Mouse (Mus musculus) retina, embryonic 14.5 days (tissue): ENCODE measurements at regions not wholly inside any gene's neighbourhood (a gene's known extent, or its start where the extent isn't known, plus 50 kb on each side); places are given as distances from the start of the nearest gene placed in this dataset.
"Not testable (repeated sequence)": the region's sequence is repeated elsewhere in the genome, so short reads cannot be mapped to it uniquely, and the experiment has no call there.

Experiments
- DNase-seq: peaks from one replicate; pipeline ENCODE4 v3.0.0-alpha.2; 2015; ENCODE audit warnings: low spot score

DNA sequence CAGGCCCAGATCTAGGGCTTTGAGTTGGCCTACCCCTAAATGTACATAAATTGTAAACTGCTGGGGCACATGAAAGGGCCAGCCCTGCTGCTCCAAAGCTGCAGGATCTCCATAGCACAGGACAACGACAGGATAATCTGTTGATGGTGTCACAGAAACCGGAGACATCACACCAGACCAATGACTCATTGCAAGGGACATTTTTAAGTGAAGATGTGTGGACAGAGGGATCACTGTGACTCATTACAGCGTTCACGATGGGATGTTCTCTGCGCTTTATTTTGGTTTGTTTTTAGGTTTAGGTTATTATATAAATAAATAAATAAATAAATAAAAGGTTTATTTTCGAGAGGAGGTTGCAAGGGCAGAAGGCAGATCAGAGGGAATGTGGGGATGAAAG lies 216.9 kb upstream of the Klf3 start:
- no peak for DNase-seq

DNA sequence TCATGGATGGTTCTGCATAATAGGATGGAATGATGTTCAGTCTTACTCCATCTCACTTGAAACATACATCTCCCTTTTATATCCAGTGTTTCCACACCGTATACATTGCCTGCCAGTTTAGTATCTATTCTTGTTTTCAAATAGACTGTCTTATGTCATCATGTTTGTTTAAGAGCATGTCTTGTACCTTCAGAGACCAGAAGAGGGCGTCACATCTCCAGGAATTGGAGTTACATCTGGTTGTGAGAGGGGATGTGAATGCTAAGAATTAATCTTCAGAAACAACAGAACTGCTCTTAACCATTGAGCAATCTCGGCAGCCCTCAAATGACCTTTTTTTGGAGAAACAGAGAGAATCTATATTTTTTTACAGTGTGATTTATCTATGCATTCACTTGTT lies 216.3 kb upstream of the Klf3 start:
- no peak for DNase-seq

DNA sequence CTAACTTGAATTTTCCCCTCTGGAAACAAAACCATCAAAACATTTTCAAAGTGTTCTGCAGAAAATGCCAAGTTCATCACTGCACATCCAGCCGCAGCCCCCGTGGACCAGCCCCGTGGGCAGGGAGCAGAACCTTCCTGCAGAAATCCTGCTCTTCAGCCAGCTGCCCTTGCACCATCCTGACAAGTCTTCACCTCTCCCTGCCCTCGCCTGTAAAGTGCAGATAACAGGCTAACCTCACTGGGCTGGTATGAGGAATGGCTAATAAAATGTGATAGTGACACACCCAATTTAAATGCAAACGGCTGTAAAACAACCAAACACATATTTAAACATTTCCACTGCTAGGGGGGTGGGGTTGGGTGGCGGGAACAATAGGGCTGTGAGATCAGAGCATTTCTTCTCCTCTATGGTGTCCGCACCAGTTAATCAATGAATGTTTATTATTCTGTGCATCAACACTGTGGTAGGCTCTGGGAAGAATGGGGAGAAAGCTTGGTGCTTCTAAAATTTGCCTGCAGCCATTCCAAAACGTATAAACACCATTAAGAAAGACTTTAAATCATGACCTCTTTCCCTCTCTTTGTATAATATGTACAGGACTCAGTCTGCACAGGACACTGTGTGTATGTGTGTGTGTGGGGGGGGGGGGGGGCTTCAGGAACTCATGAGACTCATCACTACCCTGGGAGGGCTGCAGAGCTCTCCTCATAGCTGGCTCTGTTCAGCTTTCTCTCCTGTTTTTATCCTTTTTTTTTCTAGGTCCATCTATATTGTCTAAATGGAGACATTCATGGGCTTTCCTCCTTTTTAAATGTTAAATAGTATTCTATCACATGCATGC lies 215.1 kb upstream of the Klf3 start:
- no peak for DNase-seq

DNA sequence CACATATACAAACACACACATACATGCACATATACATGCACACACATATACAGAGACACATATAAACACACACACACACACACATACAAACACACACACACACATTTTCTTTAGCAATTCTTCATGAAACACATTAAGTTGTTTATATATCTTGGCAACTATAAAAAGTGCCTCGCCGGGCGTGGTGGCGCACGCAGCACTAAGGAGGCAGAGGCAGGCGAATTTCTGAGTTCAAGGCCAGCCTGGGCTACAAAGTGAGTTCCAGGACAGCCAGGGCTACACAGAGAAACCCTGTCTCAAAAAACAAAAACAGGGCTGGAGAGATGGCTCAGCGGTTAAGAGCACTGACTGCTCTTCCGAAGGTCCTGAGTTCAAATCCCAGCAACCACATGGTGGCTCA lies 214.4 kb upstream of the Klf3 start:
- DNase-seq, result not testable (repeated sequence)

DNA sequence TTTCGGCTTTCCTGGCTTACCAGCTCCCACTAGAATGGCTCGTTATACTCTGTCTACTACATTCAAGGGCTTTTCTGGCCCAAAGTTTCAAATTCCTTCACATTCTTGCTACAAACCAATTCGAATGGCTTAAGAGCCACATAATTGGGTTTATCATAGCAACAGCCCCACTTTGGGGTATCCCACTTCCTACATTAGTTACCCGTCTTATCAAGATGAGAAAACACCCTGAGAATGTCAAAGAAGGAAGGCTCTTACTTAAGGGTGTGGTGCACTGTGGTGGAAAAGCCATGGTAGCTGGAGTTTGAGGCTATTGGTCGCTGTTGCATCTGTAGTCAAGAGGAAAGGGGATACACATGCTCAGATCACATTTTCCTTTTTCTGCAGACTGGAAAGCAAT lies 213.2 kb upstream of the Klf3 start:
- no peak for DNase-seq

DNA sequence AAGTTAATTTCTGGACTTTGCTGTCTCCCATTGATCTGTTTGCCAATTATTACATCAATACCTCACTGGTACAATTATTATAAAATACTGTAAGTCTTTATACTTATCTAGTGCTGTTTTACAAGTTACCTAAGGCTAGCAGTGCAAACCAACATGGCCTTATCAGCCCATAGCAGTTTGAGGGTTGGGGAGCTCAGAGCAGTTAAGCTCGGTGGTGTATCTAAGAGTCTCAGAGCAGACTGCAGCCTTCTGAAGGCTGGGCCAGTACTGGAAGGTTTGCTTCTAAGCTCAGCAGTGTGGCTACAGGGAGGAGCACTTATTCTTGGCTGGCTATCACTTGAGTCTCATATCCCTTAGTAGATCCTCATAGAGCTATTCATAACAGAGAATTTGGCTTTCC lies 212.4 kb upstream of the Klf3 start:
- no peak for DNase-seq

DNA sequence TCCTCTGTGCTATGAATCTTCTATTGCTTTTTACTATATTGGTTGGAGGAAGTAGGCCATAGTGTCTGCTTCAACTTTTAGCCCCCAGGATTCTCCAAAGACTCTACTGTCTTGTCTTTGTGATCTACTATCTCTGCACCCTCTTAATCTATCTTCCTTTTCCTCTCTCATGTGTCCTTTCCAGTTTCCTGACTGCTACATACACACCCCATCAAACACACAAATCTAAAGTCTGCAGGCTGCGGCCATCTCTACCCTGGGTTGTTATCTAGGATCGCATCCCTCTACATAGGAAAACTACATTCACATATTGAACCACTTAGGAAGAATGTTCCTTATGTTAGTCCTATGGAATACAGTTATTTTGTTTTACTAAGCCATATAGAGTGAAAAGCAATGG lies 211.4 kb upstream of the Klf3 start:
- DNase-seq, result no peak

DNA sequence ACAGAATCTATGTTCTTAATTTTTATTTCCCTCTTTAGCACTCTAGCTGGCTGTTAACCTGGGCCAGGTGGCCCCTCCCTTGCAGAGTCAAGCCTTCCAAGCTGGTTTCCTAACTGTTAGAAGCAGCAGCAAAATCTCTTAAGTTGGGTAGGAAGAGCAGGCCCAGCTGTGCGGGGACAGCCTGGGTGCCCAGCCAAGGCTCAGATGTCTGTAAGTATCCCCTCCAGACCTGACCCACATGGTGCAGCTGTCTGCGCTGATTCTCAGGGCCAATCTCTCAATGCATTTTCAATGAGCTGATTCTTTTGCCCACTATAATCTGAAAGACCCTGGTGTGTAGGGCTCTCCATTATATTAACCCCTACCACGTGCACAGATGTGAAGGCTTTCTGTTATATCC lies 208.0 kb upstream of the Klf3 start:
- DNase-seq, result no peak

DNA sequence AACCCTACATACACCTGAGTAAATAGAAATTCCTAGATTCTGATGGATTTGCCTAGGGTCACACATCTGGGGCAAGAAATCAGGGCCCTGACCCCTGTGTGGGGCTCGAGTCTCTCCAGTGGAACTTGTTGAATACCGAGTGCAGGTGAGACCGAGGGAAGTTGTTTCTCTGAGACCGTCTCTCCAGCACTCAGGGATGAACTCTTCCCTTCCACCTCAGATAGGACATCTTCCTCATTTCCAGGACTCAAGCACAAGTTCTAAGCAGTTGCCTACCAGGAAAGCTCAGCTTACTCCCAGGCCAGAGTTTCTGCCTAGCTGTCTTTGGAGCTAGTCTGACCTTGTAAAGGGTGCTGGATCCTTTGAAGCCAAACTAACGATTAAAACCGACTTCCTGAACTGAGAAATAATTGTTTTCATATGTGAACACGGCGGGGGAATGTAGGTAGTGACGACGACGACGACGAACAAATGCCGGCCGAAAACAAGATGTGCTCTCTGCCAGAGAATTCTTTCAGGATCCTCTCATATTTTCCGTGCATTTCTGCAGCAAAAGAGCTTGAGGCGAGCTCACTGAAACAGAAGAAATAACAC lies 207.3 kb upstream of the Klf3 start:
- no peak for DNase-seq

DNA sequence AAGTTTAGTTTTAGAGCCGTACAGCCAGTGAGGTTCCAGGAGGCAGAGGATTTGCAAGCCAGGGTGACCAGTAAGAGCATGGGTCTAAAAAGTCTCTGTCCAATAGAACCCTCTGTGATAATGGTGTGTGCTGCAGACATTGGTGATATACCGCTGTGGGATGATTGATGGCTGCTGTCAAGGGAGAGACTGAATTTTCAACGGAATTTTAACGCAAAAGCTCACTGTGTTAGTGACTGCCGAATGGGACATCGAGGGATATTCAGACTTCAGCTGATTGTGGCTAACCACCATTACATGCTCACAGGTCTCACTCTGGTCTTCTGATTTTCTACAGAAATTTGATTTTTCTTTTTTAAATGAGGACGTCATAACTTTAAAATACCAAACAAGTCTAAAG lies 206.2 kb upstream of the Klf3 start:
- DNase-seq, result no peak

DNA sequence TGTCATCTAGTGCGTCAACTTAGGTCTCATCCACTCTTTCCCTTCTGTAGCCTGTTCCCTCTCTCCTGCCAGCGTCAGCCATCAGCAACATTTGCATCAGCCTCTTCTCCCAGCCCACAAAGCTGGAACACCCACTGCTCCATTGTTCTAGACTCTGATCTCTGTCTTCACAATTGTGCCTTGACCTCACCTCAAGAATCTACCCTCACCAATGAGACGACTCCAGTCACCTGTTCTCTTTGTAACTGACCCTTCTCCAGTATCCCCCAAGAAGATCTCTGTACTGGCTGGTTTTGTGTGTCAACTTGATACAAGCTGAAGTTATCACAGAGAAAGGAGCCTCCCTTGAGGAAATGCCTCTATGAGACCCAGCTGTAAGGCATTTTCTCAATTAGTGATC lies 205.7 kb upstream of the Klf3 start:
- DNase-seq, result no peak

DNA sequence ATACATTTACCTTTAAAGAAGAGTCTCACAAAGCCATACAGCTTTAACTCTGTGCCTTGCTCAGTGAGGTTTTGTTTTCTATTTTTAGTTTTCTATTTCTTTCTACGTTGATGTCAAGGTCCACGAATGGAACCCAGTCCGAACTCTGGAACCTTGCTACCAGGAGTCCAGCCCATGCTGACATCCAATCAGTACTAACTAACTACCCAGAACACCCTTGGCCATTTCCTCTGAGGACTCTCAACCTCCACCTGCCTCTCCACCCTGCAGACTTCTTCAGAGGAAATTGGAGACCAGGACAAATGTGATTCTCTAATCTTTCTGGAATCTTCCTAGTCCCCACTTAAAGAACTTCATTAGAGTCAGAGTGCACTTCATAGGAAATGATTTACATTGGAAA lies 204.6 kb upstream of the Klf3 start:
- DNase-seq, result no peak

DNA sequence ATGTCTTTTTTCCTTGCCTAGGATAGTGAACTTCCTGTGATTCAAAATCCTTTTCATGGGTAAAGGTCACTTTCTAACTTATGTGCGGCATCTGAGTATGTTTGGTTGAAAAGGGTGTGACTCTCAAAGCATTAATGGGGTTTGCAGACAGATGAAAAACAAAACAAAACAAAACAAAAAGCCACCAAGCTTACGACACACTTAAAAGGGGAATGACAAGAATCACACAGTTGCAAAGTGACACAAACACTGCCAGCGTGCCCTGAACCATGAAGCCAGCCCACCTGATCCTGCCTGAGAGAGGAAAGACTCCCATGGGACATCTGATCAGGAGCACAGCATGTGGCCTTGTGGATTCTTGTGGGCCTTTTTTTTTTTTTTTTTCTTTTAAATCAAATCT lies 204.2 kb upstream of the Klf3 start:
- no peak for DNase-seq

DNA sequence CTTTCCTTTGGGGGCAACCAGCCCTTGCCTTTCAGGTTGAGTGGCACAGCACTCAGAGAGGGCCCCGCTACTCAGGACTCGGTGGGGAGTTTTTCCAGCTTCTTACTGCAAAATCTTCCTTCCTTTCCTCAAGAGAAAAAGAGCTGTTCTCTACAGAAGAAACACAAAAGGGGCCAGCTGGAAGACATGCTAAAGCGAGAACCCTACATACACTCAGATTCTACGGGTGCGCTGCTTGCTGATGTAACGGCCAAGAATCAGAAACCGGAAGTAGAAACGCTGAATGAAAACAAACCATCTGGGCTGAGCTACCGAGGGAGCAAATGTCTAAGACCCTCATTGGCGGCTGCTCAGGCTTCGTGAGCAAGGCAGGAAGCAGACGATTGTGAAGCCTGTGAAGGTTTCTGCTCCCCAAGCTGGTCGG lies 203.3 kb upstream of the Klf3 start:
- DNase-seq, result no peak

DNA sequence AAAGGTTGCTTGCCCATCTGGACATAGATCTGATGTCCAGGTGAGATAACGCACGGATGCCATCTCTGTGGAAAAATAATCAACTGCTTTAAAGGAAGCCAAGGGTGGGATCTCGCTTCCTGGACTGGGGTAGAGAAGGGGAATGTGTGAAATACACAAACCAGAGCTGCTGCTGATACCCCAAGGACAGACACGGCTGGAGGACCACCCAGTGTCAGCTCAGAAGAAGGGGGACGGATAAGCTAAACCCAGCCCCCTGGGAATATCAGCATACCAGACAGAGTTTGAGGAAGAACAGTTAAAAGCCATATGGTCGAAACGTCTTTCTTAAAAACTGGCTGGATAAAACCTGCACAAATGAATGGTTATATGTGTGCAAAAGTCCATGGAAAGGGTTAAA lies 202.8 kb upstream of the Klf3 start:
- no peak for DNase-seq

DNA sequence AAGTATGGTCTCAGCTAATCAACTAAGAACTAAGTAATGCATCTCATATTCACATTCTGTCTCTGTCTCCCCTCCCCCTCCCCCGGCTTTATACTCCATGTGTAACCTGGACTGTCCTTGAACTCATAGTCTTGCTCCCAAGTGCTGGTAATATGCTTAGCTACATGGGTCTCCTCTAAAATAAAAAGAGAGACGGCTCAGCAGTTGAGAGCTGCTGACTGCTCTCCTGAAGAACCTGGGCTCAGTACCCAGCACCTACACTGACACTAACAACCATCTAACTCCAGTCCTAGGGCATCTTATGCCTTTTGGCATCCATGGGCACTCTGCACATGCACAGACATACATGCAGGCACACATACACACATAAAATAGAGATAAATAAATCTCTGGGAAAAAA lies 202.4 kb upstream of the Klf3 start:
- DNase-seq, result no peak

DNA sequence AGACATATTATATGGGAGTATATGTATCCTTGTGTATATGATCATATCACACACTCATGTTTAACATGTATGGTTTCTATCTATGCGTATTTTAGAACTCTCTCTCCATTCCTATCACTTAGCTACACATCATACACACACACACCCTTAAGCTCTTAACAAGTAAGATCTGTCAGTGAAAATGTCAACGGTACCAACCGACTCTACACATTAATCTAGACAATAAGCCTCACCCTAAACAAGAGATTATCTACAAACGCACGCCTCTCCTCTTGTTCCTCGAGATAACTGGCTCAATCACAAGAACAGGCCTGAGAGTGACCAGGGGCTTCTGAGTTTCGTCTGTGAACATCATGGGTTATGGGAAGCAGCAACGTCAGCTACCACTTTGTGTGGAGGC lies 201.9 kb upstream of the Klf3 start:
- DNase-seq, result no peak

DNA sequence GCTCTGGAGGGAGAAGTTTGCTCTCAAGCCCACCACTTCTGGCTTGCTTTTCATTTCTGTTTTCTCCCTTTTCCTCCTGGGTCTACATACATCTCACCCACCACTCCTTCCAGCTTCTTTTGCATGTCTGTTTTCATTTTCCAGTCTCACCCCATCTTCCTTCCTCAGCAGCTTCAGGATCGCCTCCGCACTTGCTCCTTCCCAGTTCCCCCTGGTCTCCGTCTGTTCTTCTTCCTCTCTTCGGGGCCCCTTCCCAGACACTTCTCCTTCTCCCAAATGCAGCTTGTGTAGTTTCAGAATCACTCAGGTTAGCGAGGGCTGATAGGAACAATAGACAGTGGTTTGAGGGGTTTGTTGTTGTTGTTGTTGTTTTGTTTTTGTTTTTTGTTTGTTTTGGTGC lies 201.4 kb upstream of the Klf3 start:
- no peak for DNase-seq

DNA sequence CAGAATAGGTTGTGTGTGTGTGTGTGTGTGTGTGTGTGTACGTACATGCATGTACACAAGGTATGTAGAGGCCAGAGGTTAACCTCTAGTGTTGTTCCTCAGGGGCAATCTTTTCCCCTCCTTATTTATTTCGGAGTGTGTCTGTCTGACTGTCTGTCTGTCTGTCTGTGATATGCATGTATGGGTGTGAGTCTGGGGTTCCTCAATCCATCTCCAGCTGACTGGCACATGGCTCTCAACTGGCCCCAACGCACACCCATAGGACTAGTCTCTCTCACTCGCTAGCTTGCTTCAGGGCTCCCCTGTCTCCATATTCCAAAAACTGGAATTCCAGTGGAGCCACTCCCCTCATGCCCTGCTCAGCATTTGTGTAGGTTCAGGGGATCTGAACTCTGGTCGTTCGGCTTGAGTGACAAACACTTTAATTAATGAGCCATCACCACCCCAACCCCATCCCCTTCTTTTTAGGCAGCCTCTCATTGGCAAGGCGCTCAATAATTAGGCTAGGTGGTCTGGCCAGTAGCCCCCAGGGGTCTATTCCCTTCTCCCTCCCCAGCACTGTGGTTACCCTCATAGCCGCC lies 200.7 kb upstream of the Klf3 start:
- no peak for DNase-seq

DNA sequence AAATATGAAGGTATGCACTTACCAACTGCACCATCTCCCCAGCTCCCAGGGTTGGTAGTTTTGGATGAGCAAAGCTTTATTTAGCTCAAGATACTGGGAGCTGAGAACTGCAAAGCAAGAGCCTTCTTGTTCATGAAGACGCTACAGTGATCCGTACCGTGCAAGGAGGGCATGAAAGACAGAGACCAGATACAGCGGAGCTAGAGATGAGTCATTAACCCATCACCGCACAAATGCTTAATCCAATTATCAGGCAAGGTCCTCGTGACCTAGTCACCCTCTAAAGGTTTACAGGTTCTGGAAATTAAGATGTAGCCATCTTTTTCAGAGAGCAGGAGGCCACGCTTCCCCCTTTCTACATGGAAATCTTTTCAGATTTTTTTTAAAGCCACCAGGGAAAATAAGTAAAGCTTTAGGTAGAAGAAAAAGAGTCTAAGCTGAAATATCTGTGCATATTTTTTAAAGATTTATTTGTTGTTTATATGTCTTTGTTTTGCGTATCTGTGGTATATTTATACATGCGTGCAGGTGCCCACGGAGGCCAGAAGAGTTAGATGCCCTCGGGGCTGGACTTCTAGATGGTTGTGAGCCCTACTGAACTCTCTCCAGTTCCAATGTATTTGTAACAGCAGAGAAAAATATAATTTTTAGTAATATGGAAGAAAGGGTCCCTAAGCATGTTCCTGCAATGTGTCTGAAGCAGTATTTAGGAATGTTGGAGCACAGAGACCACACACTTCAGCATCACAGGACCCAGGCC lies 200.0 kb upstream of the Klf3 start:
- no peak for DNase-seq

DNA sequence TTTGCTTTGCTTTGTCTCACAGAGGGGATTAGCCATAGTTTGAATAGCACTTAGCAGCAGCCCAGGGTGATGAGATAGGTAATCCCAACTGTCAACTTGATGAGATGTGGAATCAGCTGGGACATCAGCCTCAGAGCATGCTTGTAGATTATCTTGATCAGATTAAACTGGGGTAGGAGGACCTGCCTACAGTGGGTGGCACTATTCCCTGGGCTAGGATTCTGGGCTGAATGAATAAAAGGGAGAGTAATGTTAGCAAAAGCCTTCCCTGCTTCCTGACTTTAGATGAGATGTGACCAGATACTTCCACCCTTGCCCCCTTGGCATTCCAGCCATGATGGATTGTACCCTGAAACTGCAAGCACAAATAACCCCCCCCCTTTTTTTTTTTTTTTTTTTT lies 198.0 kb upstream of the Klf3 start:
- no peak for DNase-seq

DNA sequence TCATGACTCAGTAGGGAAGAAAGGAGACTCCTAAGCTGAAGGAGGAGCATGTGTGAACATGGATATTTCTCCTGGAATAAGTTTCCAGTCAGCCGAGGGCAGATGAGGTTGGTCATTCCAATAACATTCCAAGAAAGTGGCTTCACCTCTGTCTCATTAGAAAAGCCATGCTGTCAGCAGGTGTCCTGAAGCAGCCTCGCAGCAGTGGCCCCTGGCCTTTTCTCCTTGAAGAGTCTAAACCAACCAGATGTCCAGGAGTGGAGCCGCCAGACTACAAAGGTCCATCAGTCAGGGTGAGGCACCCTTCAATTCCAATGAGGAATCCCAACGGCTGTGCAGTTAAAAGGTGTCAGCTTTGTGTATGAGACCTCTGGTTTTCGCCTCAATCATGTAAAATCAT lies 197.2 kb upstream of the Klf3 start:
- DNase-seq, result no peak
